Mouse (Mus musculus): ENCODE data around the gene Cdh15. TPM values are rescaled to one million over a fixed set of nuclear protein-coding genes. Genes with fewer than 3 reads are reported as not detected.
A peak's percentile ranks its signal among the peaks of the same experiment; 100 is the strongest.

Cdh15 gene
- polyA plus RNA-seq, 2 experiments from 2014 or later, result 0.16 TPM; not detected in 1

DNA sequence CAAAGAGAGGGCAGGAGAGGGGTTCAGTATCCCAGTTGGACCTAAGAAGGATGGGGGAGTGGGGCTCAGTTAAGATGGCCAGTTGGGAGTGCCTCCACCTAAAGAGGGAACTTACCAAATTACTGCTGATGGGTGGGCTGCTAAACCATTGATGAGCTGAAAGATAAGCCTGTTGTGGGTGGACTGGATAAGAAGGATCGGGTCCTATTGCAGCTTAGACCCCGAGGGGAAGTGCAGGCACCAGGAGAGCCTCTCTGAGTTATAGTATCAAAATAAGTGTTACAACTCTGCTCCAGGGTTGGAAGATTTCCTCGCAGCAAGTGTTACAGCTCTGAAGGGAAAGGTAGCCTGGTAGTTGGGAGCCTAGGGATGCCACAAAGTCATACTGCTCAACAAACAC is 3.6 kb upstream of the Cdh15 start:
- ATAC-seq, result no peak

DNA sequence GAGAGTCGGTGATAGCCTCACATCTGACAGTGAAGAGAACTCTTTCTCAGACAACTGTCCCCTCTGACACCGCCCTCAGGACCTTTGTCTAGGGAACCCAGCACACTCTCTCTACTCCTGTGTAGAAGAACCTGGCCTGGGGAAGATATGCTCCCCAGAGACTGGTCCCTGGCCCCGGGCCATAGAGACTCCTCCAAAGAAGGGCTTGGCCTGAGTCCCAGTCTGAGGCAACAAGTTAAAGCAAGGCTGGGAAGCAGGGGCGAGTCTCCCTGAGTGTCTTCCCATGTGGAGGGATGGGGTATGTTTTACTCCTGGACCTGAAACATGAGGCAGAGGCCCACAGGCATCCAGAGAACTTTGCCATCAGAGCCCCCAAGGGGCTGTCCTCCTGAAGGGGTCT is 2.1 kb upstream of the Cdh15 start:
- no peak for ATAC-seq

DNA sequence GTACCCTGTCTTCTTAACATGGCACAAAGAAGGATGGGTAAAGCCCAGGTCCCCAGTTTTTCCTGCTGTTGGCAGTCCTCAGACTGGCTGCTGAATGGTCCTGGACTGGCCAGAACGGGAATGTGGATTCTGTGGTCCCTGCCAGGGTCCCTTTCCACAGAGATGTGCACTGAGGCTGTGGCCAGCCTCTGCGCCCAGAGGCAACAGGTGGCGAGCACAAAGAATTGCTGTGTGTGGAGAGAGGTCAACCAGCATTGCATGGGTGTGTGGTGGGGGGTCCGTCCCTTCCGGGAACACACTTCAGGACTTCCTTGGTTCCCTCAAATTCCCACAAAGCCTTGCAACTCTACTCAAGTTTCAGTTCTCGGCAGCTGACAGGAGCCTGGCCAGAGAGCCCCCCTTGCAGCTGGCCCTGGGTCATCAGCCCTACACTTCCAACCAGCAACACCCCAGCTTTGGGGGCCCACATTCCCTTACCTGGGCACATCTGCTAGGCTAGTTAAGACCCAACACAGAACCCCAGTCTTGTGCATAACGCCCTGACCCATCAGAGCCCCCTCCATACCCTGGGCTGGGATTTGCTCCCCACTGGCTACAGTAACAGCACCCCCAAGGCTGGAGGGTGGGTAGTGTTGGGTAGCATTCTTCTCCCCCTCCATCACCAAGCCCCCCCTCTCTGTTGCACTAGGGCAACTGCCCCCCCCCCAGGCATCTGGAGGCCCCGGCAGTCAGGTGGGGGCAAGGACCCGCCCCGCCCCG is 1.6 kb downstream of the Cdh15 start:
- no peak for ATAC-seq

DNA sequence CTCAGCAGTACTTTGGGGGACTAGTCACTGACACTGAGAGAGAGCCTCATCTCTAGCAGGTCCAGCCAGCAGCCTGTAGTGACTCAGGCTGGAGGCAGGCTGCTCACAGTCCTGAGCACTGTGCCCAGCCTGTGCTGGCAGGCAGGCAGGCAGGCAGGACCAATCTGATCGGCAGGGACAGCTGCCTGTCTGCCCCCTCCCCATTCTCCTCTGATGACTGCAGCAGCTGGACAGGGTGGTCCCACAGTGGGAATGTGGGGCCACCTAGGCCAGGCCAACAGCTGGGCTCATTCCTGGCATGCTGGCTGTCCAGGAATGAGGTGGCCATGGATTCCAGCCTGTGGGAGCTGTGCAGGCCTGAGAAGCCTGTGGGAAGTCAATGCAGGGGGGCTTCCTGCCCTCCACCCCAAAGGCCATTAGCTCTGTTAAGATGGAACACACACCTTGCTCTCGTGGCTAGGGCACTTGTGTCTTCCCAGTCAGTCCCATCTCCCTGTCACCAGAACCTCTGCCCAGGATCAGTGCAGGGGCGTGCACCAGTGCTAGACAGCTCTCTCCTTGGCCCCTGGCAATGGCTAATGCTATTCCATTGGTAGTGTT is 3.0 kb downstream of the Cdh15 start:
- no peak for ATAC-seq

DNA sequence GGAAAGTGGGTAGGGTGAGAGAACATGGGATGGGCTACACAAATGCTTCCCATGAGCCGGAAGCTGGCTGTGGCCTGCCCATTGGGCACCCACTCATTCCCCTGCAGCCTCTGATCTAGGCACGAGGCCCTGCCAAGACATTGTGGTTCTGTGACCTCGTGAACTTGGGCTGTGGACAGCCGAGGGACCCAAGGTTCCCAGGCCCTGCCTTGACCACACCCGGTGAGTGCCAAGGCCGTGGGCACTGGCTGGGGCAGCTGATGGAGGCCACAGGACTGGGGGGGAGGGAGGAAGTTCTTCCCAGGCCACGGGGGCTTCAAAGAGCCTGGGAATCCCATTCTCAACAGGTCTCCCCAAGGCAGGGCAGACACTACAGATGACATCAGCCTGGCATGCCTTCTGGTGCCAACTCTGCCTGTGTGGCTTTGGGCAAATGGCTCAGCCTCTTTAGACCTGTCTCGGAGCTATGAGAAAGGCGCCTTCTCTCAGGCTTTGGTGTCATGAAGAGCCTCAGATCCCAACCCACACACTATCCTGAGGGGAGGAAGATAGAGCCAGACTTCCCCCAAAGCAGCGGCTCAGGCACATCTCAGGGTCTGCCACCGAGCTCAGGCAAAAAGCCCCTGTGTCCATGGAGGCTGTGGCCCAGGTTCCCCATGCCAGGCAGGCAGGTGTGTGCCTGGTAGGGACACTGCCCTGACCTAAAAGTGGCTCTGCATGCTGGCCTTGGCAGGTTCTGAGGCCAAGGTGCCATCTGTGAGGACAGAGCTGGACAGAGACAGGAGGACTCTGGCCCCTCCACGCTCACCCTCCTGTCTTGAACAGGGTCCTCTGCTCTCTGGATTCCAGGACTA is 4.2 kb downstream of the Cdh15 start:
- ATAC-seq, result no peak

DNA sequence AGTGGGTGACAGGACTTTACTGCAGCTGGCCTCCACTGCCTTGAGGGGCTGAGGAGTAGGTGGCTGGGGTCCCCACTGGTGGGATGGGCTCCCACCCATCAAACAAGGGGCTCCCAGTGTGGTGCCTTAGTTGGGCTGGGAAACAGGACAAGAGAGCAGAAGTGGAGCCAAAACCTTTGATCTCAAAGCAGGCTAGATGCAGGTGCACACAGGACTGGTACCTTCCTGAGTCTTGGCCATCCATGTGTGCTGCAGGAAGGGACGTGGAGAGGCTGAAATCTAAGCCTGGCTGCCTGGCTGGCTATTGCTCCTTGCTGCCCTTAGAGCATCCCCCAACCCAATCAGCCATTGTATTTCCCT is 4.8 kb downstream of the Cdh15 start:
- no peak for ATAC-seq

DNA sequence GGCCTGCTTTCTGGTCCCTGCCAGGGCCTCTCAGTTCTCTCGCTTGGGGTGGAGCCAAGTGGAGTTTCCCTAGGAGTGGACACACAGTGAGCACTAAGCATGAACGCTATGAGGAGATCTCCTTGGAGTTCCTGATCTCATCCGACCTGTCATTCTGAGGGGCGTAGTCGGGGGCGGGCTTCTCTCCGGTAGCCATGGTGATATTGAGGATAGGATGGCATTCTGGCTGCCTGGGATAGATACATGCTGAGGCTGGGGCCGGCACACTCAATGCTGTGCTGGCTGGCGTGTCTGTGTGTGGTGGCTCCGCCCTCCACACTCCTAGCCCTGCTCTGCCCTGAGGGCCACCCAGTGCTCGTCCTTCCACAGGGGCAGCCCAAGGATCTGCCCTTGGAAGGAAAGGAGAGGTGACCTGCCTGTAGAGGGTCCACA is 5.6 kb downstream of the Cdh15 start:
- no peak for ATAC-seq

DNA sequence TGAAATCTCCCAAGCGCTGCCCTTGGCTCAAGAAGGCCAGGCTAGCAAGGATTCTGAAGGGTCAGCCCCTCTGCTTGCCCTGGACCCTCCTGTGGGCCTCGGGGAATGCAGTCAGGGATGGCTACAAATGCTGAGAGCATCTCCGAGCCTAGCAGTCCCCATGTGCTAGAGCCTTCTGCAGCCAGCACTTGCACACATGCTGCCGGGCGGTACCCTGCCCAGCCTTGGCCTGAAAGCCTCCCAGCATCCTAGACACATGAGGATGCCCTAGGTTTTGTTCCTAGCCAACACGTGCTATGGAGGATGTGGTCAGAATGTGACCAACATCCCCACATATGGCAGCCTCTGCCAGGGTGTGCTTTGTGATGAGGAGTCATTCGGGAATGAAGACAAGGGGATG is 6.6 kb downstream of the Cdh15 start:
- no peak for ATAC-seq

DNA sequence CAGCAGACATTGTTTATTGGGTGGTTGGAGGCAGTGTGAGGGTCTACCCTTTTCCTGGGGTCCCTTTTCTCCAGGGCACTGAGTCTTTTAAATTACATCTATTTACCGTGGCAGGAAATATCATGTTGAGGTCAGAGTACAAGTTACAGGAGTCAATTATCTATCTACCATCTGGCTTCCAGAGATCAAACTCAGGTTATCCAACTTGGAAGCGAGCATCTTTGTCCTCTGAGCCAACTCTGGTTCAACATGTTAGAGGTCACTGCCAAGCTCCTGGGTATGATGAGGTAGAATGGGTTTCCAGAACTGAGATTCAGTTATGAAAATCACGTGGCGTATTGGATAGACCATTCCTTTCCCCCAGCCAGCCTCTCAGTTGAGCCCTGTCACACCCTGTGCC is 7.4 kb downstream of the Cdh15 start:
- no peak for ATAC-seq

DNA sequence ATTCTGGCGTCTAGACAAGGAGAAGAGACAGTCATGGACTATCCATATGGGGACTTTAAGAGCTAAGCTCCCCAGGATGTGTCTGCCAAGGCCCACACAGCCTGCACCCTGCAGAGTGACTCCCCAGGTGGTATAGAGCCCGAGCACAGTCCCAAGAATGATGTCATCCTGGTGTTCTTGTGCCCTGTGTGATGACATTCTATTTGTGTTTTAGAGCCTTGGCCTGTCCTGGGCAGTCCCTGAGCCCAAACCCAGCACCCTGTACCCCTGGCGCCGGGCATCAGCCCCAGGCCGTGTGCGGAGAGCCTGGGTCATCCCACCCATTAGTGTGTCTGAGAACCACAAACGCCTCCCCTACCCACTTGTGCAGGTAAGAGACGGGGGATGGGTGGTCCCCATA is 8.5 kb downstream of the Cdh15 start:
- ATAC-seq, result no peak

DNA sequence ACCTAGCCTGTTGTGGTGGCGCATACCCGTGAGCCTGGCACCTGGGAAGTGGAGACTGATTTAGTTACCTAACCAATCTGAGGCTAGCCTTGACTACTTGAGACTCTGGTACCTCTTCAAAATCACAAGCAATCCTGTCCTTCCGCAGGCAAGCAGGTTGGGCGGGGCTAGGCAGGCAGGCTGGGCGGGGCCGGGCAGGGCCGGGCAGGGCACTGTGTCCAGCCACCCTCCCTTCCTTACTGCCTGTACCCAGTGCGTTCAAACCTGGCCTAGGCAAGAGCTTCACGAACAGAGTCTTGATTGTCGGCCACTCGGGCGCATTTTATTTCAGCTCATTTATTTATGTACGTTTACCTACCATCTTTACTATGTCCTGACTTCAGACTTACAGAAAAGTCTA is 12.1 kb downstream of the Cdh15 start:
- ATAC-seq, result no peak

DNA sequence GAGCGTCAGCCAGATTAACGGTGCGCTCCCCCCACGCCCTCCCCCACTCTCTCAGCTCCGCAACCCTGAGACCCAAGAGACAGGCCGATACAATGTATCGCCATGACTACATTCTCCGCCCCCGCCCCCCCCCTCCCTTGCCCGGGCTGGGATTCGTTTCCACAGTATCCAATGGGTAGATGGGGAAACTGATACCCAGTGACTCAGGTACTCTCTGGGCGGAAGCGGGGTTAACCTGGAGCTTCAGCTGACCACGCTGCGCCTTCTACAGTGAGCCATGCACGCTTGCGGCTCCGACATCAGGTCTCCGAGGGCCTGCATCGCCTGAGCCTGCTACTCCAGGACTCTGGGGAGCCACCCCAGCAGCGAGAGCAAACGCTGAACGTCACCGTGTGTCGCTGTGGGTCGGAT is 17.0 kb downstream of the Cdh15 start:
- peak; percentile 24 for ATAC-seq

DNA sequence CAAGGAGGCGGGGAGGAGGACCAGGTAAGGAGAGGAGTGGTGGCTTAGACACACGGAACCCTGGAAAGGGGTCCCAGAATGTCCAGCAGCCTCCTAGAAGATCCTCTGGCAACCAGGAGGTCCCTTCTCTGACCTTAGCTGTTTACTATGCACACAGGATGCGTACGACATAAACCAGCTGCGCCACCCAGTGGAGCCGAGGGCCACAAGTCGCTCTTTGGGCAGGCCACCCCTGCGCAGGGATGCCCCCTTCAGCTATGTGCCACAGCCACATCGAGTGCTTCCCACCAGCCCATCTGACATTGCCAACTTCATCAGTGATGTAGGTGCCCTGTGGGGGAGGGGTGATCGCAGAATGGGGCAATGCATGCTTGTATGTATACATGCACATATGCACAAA is 17.7 kb downstream of the Cdh15 start:
- ATAC-seq, result peak; percentile 26

DNA sequence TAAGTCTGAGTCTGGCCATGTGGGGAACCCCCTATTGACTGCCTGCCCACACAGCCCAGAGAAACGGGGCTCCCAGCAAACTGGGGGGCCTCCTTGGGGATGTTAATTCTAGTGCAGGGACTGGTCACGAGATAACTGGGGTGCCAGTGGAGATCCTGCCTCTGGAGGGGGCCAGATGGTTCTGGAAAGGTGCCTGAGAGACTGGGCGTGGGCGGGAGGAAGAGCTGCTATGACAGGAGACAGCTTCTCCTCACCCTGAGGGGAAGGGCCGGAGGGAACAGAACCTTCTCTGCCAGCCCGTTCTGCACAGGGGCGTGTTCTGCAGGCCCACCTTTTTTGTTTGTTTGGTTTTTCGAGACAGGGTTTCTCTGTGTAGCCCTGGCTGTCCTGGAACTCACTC is 18.5 kb downstream of the Cdh15 start:
- peak; percentile 30 for ATAC-seq

DNA sequence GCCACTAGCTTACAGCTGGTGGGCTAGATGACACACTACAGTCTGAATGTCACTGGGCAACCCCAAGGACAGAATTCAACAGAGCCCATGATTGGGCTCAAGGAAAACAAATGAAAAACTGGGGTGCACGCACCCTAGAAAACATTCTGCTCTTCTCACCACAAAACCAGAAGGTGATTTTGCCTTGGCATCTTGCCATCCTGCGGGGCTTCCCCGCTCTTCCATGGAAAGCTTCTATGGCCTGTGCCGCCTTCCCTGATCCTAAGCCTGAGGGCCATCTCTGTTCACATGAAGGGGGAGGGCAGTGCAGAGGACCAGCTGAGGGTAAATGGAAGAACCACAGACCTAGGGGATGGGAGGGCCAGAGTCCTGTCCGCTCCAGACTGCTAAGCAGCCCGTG is 20.2 kb downstream of the Cdh15 start:
- ATAC-seq, result no peak

DNA sequence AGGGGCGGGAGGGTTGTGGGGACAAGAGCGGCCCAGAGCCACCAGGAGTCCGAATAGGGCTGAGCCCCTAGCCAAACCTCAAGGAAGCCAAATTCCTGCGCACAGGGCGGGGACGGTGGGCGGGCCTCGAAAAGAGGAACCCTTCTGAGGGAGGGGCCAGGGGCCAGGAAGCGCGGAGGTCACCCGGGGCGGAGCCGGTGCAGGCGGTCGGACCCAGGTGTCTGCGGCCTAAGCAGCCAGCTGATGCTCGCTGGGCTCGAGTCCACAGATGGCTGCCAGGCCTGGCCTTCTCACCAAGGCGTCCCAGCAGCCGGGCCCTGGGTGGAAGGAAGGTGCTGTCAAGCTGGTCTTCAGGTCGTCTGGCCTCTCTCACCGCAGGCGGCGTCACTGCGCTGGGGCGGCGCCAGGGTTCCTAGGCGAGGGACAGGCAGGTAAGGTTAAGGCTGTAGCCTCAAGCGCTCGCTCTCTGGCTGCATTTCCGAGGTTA is 22.7 kb downstream of the Cdh15 start:
- ATAC-seq, result peak; percentile 84

DNA sequence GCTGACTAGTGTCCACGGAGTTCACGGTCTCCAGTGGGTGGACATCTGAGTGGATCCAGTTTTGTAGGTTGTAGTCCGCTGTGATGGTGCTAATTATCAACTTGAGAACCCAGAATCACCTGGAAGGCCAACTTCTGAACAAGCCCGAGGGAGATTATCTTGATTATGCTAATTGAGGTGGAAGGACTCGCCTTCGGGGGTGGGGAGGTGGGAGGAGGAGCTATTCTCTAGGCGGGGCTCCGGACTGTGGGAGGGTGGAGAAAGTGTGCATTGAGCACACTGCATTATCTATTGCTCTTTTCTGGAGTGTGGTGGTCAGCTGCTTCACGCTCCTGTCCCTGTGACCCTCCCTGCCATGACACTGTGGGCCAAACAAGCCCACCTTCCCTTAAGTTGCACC is 23.9 kb downstream of the Cdh15 start:
- no peak for ATAC-seq

DNA sequence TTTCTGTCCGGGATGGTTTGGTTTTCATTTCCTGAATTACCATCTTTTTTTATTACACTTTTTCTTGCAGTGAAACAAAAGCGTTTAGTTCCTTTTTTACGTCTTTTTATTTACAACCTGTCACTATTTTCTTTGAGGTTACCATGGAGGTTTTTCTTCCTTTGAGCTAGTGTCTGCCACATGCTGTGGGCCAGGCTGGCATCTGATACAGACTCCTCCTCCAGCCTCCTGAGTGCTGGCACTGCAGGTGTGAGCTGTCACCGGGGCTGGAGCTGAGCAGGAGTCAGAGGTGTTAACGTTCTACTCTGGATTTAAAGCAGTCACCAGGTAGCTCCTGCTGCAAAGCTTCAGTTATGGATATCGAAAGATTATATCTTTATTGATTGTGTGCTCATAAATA is 25.4 kb downstream of the Cdh15 start:
- ATAC-seq, result no peak

DNA sequence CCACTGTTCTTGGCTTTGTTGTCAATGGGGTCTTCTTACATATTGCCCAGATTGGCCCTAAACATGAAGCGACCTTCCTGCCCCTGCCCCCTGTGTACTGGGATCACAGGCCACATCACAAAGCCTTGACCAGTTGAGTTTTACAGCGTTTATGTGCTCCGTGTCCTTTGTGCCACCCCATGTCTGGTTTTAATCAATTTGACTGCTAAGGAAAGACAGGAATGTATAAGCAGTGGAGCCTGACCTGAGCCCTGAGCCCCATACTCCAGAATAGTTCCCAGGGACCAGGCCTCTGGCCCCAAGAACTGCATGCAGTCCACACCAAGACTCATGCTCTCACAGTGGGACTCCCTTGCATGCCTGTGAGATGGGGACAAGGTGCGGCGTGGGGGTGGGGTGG is 27.4 kb downstream of the Cdh15 start:
- ATAC-seq, result no peak

DNA sequence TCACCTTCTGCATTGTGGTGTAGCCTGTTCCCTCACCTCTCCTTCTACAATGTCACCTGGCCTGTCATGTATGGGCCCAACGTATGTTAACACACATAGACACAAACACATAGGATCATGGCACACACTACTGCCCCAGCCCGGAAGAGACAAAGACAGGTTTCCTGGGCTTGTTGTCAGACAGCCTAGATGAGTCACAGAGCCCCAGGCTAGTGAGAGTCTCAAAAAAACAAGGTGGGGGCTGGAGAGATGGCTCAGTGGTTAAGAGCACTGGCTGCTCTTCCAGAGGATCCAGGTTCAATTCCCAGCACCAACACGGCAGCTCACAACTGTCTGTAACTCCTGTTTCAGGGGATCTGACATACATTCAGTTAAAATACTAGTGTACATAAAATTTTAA is 30.5 kb downstream of the Cdh15 start:
- ATAC-seq, result no peak

DNA sequence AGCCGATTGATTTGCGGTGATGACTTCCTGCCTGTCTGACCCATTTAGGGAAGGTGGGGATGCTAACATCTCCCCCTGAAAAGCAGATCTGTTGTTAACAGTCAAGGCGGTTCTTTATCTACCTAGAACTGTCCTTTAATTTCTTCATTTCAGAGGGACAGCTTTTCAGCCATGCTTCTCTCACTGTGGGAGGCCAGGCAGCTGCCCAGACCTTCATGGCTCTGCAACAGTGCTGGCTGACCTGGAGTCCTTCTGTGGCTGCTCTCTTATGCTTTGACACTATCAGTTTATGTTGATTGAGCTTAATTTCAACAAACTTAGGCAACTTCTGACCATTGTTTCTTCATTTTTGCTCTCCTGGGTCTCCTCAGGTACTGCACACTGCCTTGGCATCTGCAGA is 32.5 kb downstream of the Cdh15 start:
- no peak for ATAC-seq

DNA sequence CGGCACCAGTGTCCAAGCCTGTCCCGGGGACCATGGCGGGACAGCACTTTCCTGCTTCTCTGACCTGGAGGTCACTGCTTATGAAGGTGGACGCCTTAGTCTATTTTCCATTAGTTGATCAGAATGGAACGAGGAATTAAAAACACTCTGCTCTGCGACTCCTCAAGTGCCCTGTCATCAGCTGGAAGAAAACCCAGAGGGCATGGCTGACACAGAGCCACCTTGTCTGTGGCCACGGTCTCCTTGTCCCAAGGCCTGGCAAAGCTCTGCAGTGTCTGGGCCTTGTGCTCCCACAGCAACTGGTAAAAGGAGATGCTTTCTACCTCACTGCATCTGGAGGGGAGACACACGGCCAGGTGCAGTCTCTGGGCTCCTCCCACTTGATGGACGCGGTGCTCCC is 35.9 kb downstream of the Cdh15 start:
- no peak for ATAC-seq

DNA sequence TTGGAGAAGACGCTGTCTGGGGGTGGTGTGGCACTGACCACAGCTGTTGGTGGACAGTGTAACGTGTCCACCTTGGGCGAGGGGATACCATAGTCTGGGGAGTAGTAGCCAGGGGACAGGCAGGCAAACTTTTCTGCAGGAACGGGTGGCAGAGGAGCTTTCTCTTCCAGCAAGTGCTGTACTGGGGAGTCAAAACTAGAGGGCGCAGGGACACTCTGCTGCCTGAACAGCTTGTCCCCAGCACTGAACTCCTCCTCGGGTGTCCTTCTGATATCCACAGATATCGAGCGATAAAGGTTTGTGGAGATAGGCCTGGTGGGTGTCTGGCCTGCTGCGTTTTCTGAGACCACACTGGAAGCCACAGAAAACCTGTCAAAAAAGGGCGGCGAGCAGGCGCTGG is 43.7 kb downstream of the Cdh15 start:
- ATAC-seq, result no peak

DNA sequence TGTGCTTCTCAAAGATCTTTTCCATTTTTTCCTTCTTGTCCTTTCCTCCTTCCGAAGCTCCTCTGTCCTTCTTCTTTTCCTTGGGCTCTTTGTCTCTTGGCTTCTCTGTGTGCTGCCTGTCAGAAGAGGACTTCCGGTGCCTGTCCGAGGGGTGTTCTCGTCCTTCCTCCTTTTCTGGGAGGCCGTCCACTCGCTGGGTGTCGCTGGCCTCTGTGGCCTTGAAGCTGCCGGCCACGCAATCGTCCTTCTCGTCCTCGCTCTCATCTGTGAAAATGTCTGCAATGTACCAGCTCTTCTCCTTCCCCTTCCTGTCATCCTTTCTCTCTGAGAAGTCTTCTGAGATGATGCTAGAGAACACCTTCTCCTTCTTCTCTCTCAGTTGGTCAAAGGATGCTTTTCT is 45.7 kb downstream of the Cdh15 start:
- no peak for ATAC-seq
